Mouse (Mus musculus) neural tube, embryonic 13.5 days (tissue): ENCODE measurements around the gene Gsg1. TPM values are rescaled to one million over a fixed set of nuclear protein-coding genes. Genes with fewer than 3 reads are reported as not detected.

Experiments
- ATAC-seq: fragments of 200-750 bp; cut with Nextera tagmentation; 2 replicates; pipeline ENCODE4 v1.8.0; 2017; ENCODE audit warnings: low read depth, mild to moderate bottlenecking, moderate TSS enrichment, moderate library complexity
- H3K27ac ChIP-seq: fragments of 300-500 bp; sonication (generic); replicated peaks from 2 replicates; pipeline ENCODE4 v1.5.1; 2015; ENCODE audit warnings: moderate library complexity, mild to moderate bottlenecking, inconsistent platforms
- H3K27me3 ChIP-seq: fragments of 300-500 bp; sonication (generic); 2 replicates; pipeline ENCODE4 v1.6.1; 2015; ENCODE audit warnings: mild to moderate bottlenecking, inconsistent platforms
- H3K36me3 ChIP-seq: fragments of 300-500 bp; sonication (generic); 2 replicates; pipeline ENCODE4 v1.6.1; 2015; ENCODE audit warnings: mild to moderate bottlenecking, inconsistent platforms
- H3K4me1 ChIP-seq: fragments of 300-500 bp; sonication (generic); replicated peaks from 2 replicates; pipeline ENCODE4 v1.6.1; 2015; ENCODE audit warnings: inconsistent platforms
- H3K4me2 ChIP-seq: fragments of 300-500 bp; sonication (generic); 2 replicates; pipeline ENCODE4 v1.6.1; 2015; ENCODE audit warnings: inconsistent platforms, mild to moderate bottlenecking, moderate library complexity
- H3K4me3 ChIP-seq: fragments of 300-500 bp; sonication (generic); 2 replicates; pipeline ENCODE4 v1.5.1; 2015; ENCODE audit warnings: mild to moderate bottlenecking, inconsistent platforms
- H3K9ac ChIP-seq: fragments of 300-500 bp; sonication (generic); 2 replicates; pipeline ENCODE4 v1.6.1; 2015; ENCODE audit warnings: moderate library complexity, mild to moderate bottlenecking, inconsistent platforms
- H3K9me3 ChIP-seq: fragments of 300-500 bp; sonication (generic); 2 replicates; pipeline ENCODE4 v1.6.1; 2016; ENCODE audit warnings: inconsistent platforms
- WGBS: fragments of 180-500 bp; shearing (Covaris S2); methylation state at CpG from one replicate; pipeline ENCODE4 v1.1.7; 2015; 5-methylcytosine and 5-hydroxymethylcytosine counted together
- polyA plus RNA-seq: library from polyadenylated mRNA; unstranded; fragments of >200 nt; fragmentation: Nextera tagmentation; extraction: Ambion mirVana; gene quantifications from 2 replicates; pipeline ENCODE4 v1.2.1, GENCODE M21; 2015

Gene Gsg1
- polyA plus RNA-seq, 1 experiment from 2014 or later = 0.61 TPM

DNA sequence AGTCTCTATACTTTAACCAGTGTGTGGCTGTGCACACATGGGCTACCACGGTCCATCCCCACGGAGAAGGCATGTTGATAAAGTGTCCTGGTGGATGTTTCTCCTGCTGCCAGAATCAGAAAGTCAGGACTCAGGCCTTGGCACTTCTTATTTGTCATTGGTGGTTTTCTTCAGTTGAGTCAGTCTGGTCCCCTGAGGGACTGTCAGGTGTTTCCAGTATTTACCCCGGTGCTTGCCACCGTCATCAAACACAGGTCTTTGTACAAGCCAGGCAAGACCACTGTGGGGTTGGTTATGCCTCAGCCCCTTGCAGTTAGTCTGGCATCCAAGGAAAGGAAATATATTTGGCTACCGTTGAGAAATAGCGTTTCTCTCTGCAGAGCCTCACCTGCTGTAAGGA lies 23.6 kb downstream of the Gsg1 start:
- Histone ChIP-seq H3K36me3 (peaks cover 84% of the 10 kb centered on the region), H3K4me3 (no peak overlapping the region), H3K27me3 (no peaks in the 10 kb centered on the region), H3K27ac (no peak overlapping the region), H3K4me2 (no peak overlapping the region), H3K9ac (no peak overlapping the region), H3K4me1 (no peaks in the 10 kb centered on the region), H3K9me3 (no peaks in the 10 kb centered on the region)
- WGBS = 88% methylated on average over 6 of the region's 6 CpGs
- ATAC-seq = no peak

DNA sequence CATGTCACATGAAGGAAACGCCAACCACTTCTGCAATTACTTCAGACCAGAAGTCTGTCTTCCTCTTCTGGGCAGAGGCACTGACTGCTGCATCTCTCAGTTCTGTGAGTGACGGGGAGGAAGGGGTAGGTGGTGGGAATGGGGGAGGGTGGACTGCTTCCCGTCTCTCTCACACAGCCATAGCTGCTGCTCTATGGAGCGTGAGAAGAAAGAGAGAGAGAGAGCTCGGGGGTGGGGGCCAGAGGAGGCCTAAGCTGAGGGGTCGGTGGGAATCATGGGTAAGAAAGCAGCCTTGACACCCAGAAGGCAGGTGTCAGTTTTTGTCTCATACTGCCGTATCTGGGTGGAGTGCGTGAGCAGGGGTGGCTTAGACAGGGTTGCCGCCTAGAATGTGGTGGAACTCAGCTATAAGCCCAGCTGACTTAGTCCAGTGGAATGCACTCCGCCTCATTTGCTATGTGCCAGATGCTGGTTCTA lies 25.6 kb downstream of the Gsg1 start:
- Histone ChIP-seq H3K9me3 (no peaks in the 10 kb centered on the region), H3K4me2 (no peak overlapping the region), H3K27ac (no peak overlapping the region), H3K4me3 (no peak overlapping the region), H3K36me3 (peaks cover 68% of the 10 kb centered on the region), H3K27me3 (no peaks in the 10 kb centered on the region), H3K4me1 (peaks cover 12% of the 10 kb centered on the region), H3K9ac (no peak overlapping the region)
- peak; percentile 64; the same call in 1 of the 2 replicates for ATAC-seq
- 47% methylated on average over 10 of the region's 10 CpGs for WGBS

DNA sequence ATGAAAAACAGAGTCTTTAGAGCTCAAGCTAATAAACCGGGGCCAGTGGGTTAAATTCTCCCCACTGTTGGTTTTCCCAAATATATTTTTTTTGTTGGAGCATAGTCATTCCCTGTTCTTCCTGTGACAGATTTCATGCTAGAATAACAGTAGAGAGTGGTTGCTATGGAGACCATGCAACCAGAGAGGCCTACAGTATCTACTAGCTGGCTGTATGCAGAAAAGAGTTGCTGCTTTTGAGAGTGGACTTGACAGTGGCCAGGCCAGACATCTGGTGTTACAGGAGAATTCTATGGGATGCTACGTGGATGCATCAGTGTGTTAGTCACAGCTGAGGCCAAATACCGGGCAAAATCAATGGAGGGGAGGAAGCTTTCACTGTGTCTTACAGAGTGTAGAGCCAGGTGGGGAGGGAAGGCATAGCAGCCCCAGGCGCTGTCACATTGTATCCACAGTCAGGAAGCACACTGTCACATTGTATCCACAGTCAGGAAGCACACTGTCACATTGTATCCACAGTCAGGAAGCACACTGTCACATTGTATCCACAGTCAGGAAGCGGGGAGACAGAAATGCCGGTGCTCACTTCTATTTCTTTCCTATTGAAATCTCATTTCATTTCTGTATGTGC lies 30.2 kb downstream of the Gsg1 start:
- no peak overlapping the region for H3K4me2 ChIP-seq
- 52% methylated on average over 6 of the region's 6 CpGs for WGBS
- peaks cover 14% of the 10 kb centered on the region for H3K4me1 ChIP-seq
- H3K27ac ChIP-seq = peak overlapping the region; percentile 42; the same call in 1 of the 2 replicates
- no peak overlapping the region for H3K9ac ChIP-seq
- peaks cover 56% of the 10 kb centered on the region for H3K36me3 ChIP-seq
- H3K9me3 ChIP-seq = no peaks in the 10 kb centered on the region
- H3K4me3 ChIP-seq = no peak overlapping the region
- H3K27me3 ChIP-seq = no peaks in the 10 kb centered on the region
- peak; percentile 68; the same call in 1 of the 2 replicates for ATAC-seq

DNA sequence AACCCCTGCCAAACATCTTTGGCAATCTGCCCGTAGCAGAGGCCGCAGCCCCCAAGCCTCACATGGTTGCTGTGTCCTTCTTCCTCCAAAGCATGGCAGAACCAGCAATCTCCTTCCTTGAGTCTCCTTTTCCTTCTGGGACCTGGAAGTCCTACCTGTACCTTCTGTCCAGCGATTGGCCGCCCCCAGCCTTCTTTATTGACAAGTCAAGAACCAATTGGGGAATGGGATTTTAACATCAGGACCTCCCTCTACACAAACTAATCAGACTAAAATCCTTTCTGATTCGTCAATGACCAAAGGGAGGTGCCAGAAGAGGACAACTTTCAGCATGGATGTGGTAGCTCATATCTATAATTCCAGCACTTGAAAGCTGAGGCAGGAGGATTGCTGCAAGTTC lies 34.2 kb downstream of the Gsg1 start:
- no peak for ATAC-seq
- Histone ChIP-seq H3K9me3 (no peaks in the 10 kb centered on the region), H3K4me3 (no peak overlapping the region), H3K36me3 (peaks cover 58% of the 10 kb centered on the region), H3K4me2 (no peak overlapping the region), H3K27me3 (no peaks in the 10 kb centered on the region), H3K27ac (no peak overlapping the region), H3K9ac (no peak overlapping the region), H3K4me1 (peaks cover 10% of the 10 kb centered on the region)
- 92% methylated on average over 5 of the region's 5 CpGs for WGBS

DNA sequence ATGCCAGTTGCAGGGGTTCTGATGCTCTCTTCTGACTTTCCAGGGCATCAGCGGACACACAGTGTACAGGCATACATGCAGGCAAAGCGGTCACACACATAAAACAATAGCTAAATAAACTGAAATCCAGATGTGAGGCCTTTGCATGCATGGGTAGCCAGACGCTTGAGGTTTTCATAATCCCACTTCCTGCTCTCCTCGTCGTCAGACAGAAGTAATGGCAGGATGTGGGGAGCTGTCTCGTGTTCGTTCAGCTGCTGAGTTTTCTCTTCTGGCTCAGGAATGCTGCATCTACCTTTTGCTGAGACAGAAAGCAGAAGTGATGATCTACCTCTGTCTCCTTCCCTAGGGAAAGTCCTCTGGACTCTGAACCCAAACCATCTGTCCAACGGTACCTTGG lies 35.8 kb downstream of the Gsg1 start:
- H3K4me1 ChIP-seq = 0 out of 2 replicates have a peak, but pooled peaks cover under 1% of the 10 kb centered on the region
- no peaks in the 10 kb centered on the region for H3K27me3 ChIP-seq
- H3K27ac ChIP-seq = no peak overlapping the region
- no peak overlapping the region for H3K9ac ChIP-seq
- H3K36me3 ChIP-seq = peaks cover 73% of the 10 kb centered on the region
- no peak for ATAC-seq
- H3K4me2 ChIP-seq = no peak overlapping the region
- no peaks in the 10 kb centered on the region for H3K9me3 ChIP-seq
- no peak overlapping the region for H3K4me3 ChIP-seq
- 76% methylated on average over 8 of the region's 8 CpGs for WGBS

DNA sequence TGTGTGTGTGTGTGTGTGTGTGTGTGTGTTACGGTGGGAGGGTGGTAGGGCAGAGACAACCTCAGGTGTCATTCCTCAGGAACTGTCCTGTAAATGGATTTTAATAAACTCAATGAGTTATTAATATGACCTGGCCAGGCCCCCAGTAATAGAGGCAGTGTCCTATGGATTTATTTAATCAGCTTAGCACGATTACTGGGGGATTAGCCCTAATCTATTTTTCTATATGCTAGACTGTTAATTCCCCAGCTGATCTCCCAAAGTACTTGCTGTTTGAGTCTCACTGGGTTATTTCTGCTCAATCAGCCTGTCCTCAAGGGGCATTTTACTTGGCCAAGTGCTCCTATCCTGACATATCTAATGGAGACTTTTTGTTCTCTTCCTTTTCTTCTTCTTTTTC lies 41.5 kb downstream of the Gsg1 start:
- Histone ChIP-seq H3K27ac (no peak overlapping the region), H3K9ac (no peak overlapping the region), H3K9me3 (no peaks in the 10 kb centered on the region), H3K27me3 (no peaks in the 10 kb centered on the region), H3K4me3 (no peak overlapping the region), H3K36me3 (peaks cover 51% of the 10 kb centered on the region), H3K4me1 (no peaks in the 10 kb centered on the region; the same call in 1 of the 2 replicates), H3K4me2 (no peak overlapping the region)
- 79% methylated on average over 1 of the region's 2 CpGs for WGBS
- ATAC-seq = no peak

DNA sequence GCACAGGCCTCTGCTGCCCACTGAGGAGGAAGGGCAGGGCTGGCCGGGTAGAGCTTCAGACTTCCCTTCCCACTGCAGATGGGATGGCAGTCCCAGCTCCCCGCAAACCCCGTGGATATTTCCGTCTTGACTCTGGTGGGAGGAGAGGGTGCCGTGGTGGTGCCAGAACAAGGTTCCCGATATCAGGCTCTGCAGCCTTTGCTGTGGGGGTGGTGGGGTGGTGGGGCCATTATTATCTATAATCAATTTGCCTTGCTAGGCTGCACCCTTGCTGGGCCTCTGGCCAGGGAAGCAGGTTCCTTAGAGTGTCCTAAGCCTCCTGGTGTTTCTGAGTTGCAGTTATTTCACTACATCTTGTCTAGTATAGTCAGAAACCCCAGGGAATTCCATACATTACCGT lies 43.0 kb downstream of the Gsg1 start:
- Histone ChIP-seq H3K4me3 (no peak overlapping the region), H3K9ac (no peak overlapping the region), H3K4me1 (no peaks in the 10 kb centered on the region; the same call in none of the 2 replicates), H3K9me3 (no peaks in the 10 kb centered on the region), H3K27ac (no peak overlapping the region), H3K27me3 (no peaks in the 10 kb centered on the region), H3K36me3 (peaks cover 38% of the 10 kb centered on the region), H3K4me2 (no peak overlapping the region)
- no peak for ATAC-seq
- WGBS = 74% methylated on average over 7 of the region's 7 CpGs

DNA sequence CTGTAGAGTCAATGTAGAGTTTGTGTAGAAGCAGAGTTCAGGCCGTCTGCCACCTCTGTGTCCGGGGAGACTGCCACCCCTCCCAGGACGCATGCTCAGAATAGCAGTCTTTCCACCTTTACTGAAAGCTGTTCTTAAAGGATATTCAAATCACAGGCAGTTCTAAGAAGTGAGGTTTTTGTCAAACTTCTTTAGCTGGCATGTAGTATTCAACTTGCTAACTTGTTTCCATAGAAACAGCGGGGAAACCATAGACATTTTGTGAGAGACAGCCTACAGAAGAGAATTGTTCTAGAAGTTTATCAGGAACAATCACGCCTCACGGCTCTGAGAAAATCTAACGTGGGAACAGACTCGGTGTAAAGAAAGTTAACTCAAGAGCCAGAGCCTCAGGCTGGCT lies 47.2 kb downstream of the Gsg1 start:
- no peak overlapping the region for H3K4me3 ChIP-seq
- peak overlapping the region; percentile 23; the same call in 1 of the 2 replicates for H3K27ac ChIP-seq
- no peaks in the 10 kb centered on the region; the same call in none of the 2 replicates for H3K4me1 ChIP-seq
- no peaks in the 10 kb centered on the region for H3K9me3 ChIP-seq
- no peak for ATAC-seq
- H3K9ac ChIP-seq = no peak overlapping the region
- no peaks in the 10 kb centered on the region for H3K27me3 ChIP-seq
- H3K36me3 ChIP-seq = peaks cover 15% of the 10 kb centered on the region; the same call in 1 of the 2 replicates
- no peak overlapping the region for H3K4me2 ChIP-seq
- WGBS = 40% methylated on average over 8 of the region's 8 CpGs

DNA sequence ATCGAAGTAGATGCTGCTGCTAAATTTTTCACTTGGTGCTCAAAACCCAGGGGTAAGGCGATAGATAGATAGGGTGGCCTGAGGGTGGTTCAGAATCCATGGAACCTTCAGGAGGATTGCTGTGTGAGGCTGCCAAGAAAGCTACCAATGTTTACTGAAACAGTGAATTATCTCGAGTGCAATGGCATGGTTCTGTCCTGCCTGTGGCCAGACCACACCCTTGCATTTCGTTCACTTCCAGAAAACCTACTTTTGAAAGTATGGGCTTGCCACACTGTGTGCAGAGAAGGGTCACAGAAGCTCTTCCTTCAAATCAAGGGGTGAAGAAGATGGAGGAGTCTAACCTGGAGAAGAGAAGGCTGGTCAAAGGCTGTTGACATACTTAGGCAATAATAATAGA lies 48.3 kb downstream of the Gsg1 start:
- H3K9ac ChIP-seq = no peak overlapping the region
- H3K4me3 ChIP-seq = no peak overlapping the region
- 88% methylated on average over 4 of the region's 4 CpGs for WGBS
- no peak overlapping the region for H3K4me2 ChIP-seq
- no peaks in the 10 kb centered on the region for H3K27me3 ChIP-seq
- peaks cover 3% of the 10 kb centered on the region for H3K4me1 ChIP-seq
- ATAC-seq = no peak
- H3K9me3 ChIP-seq = no peaks in the 10 kb centered on the region
- H3K27ac ChIP-seq = no peak overlapping the region
- H3K36me3 ChIP-seq = peaks cover 10% of the 10 kb centered on the region; the same call in 1 of the 2 replicates

DNA sequence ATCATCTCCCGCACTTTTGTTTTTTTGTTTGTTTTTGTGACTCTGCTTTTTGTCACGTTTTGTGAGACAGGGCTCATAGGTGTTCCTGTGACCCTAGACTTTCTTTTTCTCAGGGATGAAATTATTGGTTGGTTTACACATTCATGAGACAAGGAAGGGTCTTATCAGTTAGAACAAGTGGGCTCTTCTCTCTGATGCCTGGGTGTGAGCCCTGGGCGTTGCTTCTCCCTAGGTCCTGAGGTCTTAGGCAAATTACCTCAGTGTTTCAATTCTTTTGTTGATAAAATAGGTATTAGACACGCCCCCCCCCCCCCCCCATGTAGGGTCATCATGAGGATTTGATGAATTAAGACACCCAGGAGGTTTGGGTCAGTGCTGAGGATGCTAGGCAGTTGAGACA lies 49.3 kb downstream of the Gsg1 start:
- H3K27ac ChIP-seq = no peak overlapping the region
- ATAC-seq = no peak

DNA sequence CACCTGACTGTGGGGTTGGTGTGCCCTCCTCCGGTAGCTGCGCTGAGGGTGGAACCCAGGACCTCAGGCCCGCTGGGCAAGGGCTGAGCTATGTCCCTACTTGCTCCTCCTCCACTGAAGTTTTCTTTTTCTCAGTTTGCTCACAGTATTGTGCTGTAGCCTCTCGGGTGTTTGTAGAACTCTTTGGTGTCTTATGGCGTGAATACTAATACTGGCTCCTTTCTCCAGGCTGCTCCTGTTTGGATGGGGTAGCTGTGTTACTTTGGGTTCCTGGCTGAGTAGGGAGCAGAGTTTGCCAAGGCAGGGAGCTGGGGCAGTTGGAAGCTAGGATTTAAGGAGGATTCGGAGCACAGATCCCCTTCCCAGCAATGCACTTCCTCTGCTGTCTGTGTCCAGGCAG lies 50.4 kb downstream of the Gsg1 start:
- Histone ChIP-seq H3K27ac (no peak overlapping the region), H3K4me2 (no peak overlapping the region), H3K9me3 (no peaks in the 10 kb centered on the region), H3K4me1 (peaks cover 24% of the 10 kb centered on the region), H3K9ac (no peak overlapping the region), H3K27me3 (no peaks in the 10 kb centered on the region), H3K36me3 (no peaks in the 10 kb centered on the region), H3K4me3 (no peak overlapping the region)
- 73% methylated on average over 6 of the region's 6 CpGs for WGBS
- ATAC-seq = no peak

More for the DNA sequence above, 49.3 kb downstream of the Gsg1 start:
- Histone ChIP-seq H3K9me3 (no peaks in the 10 kb centered on the region), H3K4me3 (no peak overlapping the region), H3K4me2 (no peak overlapping the region), H3K4me1 (peaks cover 13% of the 10 kb centered on the region), H3K27me3 (no peaks in the 10 kb centered on the region), H3K9ac (no peak overlapping the region), H3K36me3 (peaks cover 8% of the 10 kb centered on the region; the same call in 1 of the 2 replicates)
- WGBS = 67% methylated on average over 4 of the region's 4 CpGs

DNA sequence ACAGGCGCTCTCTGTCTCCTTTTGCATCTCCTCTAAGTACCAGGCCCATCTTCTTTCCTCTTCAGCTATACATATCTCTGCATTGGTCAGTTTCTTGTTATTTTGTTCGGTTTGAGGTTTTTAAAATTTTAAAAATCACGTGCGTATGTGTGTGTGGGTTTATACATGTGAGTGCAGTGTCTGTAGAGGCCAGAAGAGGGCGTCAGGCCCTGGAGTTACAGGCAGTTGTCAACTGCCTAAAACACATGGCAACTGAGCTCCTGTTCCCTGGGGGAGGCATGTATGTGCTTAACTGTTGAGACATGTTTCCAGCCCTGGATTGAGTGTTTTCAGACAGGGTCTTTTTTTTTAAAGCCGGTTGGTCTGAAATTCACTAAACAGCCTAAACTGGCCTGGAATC lies 51.5 kb downstream of the Gsg1 start:
- no peak overlapping the region for H3K4me3 ChIP-seq
- no peak overlapping the region for H3K4me2 ChIP-seq
- WGBS = 91% methylated on average over 6 of the region's 6 CpGs
- H3K4me1 ChIP-seq = peaks cover 31% of the 10 kb centered on the region
- no peak overlapping the region for H3K9ac ChIP-seq
- 0 out of 2 replicates have a peak overlapping the region, but pooled peaks have one; percentile 33 for H3K27ac ChIP-seq
- no peaks in the 10 kb centered on the region for H3K27me3 ChIP-seq
- no peaks in the 10 kb centered on the region for H3K9me3 ChIP-seq
- ATAC-seq = no peak
- no peaks in the 10 kb centered on the region for H3K36me3 ChIP-seq
